Mouse (Mus musculus) forebrain, embryonic 13.5 days (tissue): Measurements from ENCODE around the gene a. TPM values are rescaled to one million over a fixed set of nuclear protein-coding genes. Genes with fewer than 3 reads are reported as not detected.

Experiments
- ATAC-seq: fragments of 200-750 bp; cut with Nextera tagmentation; 2 replicates; pipeline ENCODE4 v1.8.0; 2017
- H3K27ac ChIP-seq: fragments of 300-500 bp; sonication (generic); 2 replicates; pipeline ENCODE4 v1.5.1; 2015; ENCODE audit warnings: inconsistent platforms, mild to moderate bottlenecking, moderate library complexity
- H3K27me3 ChIP-seq: fragments of 300-500 bp; sonication (generic); 2 replicates; pipeline ENCODE4 v1.6.1; 2015; ENCODE audit warnings: mild to moderate bottlenecking, inconsistent platforms
- H3K36me3 ChIP-seq: fragments of 300-500 bp; sonication (generic); 2 replicates; pipeline ENCODE4 v1.6.1; 2015; ENCODE audit warnings: mild to moderate bottlenecking, inconsistent platforms; ENCODE audit not compliant: poor library complexity, severe bottlenecking
- H3K4me1 ChIP-seq: fragments of 300-500 bp; sonication (generic); 2 replicates; pipeline ENCODE4 v1.6.1; 2015; ENCODE audit warnings: inconsistent platforms
- H3K4me2 ChIP-seq: fragments of 300-500 bp; sonication (generic); 2 replicates; pipeline ENCODE4 v1.6.1; 2015; ENCODE audit warnings: inconsistent platforms, mild to moderate bottlenecking, moderate library complexity
- H3K4me3 ChIP-seq: fragments of 300-500 bp; sonication (generic); 2 replicates; pipeline ENCODE4 v1.5.1; 2015; ENCODE audit warnings: mild to moderate bottlenecking, inconsistent platforms
- H3K9ac ChIP-seq: fragments of 300-500 bp; sonication (generic); 2 replicates; pipeline ENCODE4 v1.6.1; 2015; ENCODE audit warnings: mild to moderate bottlenecking, inconsistent platforms
- H3K9me3 ChIP-seq: fragments of 300-500 bp; sonication (generic); replicated peaks from 2 replicates; pipeline ENCODE4 v1.6.1; 2016; ENCODE audit warnings: inconsistent platforms
- WGBS: fragments of 180-500 bp; shearing (Covaris S2); methylation state at CpG from one replicate; pipeline ENCODE4 v1.1.7; 2015; 5-methylcytosine and 5-hydroxymethylcytosine counted together
- polyA plus RNA-seq: library from polyadenylated mRNA; unstranded; fragments of >200 nt; fragmentation: Nextera tagmentation; extraction: Ambion mirVana; gene quantifications from 2 replicates; pipeline ENCODE4 v1.2.1, GENCODE M21; 2015

The a gene
- polyA plus RNA-seq, 1 experiment from 2014 or later = 0.49 TPM

DNA sequence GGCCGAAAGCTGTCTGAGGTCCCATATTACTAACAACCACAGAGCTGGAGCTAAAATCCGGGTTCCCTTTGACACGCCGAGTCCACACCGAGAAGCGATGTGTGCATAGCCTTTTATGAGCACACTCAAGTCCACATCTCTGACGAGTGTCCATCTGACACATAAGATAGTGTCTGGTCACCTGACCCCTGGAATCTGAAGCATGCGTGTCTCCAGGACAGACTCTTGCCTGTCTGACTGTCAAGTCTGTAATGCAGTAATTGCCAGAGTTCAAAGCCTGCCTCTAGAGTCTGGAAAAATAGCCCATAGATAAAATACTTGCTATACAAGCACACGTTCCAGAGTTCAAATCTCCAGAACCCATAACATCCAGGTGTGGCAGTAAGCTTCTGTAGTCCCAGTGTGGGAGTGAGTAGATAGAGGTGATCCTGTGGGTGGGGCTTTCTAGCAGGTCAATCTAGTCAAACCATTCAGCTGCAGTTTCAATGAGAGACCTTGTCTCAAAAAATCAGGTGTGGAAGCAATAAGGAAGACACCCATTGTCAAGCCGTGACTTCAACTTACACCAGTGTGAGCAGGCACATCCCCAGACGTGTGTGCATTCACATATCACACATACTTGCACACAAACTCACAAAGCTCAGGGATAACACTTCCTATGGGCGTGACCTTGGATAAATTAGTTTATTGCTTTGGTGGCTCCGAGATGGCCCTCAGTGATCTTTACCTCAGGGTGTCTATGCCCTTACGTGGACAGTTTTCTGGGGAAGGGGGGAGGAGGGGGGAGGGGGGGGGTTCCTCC lies 309.0 kb downstream of the a start:
- WGBS = 90% methylated on average over 14 of the region's 14 CpGs
- Histone ChIP-seq H3K9ac (no peak overlapping the region), H3K36me3 (no peaks in the 10 kb centered on the region), H3K4me2 (no peak overlapping the region), H3K4me1 (no peaks in the 10 kb centered on the region), H3K9me3 (no peaks in the 10 kb centered on the region), H3K27ac (no peak overlapping the region), H3K27me3 (no peaks in the 10 kb centered on the region), H3K4me3 (no peak overlapping the region)
- ATAC-seq = no peak

Other genes starting within 250 kb of the a start
- 1.4 TPM in 2 replicates for gene 1700003F12Rik, start 244.3 kb upstream of the a start, polyA plus RNA-seq
- gene Actl10, start 239.6 kb upstream of the a start, polyA plus RNA-seq = 0.49 and 0.68 TPM in 2 replicates
- 19.8 and 25.4 TPM in 2 replicates for gene Necab3, start 232.5 kb upstream of the a start, polyA plus RNA-seq
- 20.8 and 22.8 TPM in 2 replicates for gene E2f1, start 221.5 kb upstream of the a start, polyA plus RNA-seq
- gene Pxmp4, start 187.7 kb upstream of the a start, polyA plus RNA-seq = 10.7 and 13.0 TPM in 2 replicates
- 1.5 and 2.0 TPM in 2 replicates for gene Zfp341, start 178.1 kb upstream of the a start, polyA plus RNA-seq
- 0.79 and 0.88 TPM in 2 replicates for gene 4930519P11Rik, start 178.0 kb upstream of the a start, polyA plus RNA-seq
- 22.4 and 24.9 TPM in 2 replicates for gene Chmp4b, start 139.7 kb upstream of the a start, polyA plus RNA-seq
- not detected in 2 replicates for gene Gm14214, start 21.4 kb upstream of the a start, polyA plus RNA-seq
- 33.1 and 41.4 TPM in 2 replicates for gene Raly, start 306 bp upstream of the a start, polyA plus RNA-seq
- 88.1 and 97.0 TPM in 2 replicates for gene Eif2s2, start 101.5 kb downstream of the a start, polyA plus RNA-seq
- 0.06 and 0.14 TPM in 2 replicates for gene Gm14226, start 226.9 kb downstream of the a start, polyA plus RNA-seq